Mouse (Mus musculus) subcutaneous adipose tissue, adult 2 months (tissue): ENCODE data around the gene Zc4h2. TPM values are rescaled to one million over a fixed set of nuclear protein-coding genes. Genes with fewer than 3 reads are reported as not detected.

Source experiments
- polyA plus RNA-seq: library from polyadenylated mRNA; depleted of rRNA; stranded (reverse); fragments of >200 nt; gene quantifications from 2 replicates; pipeline ENCODE4 v1.2.3, GENCODE M21; 2012; ENCODE audit warnings: low replicate concordance; rRNA removed

Zc4h2 gene
- 2.0 and 5.1 TPM in 2 replicates for polyA plus RNA-seq

GRCm38 (mm10) chrX:95657804-95658599 lies at the start of gene Zc4h2:
Gene Zc4h2 (minus strand): TSS chrX:95658509.

Other genes with a start within 250 kb of the Zc4h2 start
- 6.3 and 9.1 TPM in 2 replicates for gene Amer1, start 213.6 kb downstream of the Zc4h2 start, polyA plus RNA-seq
- gene Asb12, start 100.5 kb downstream of the Zc4h2 start, polyA plus RNA-seq: 2.6 and 6.2 TPM in 2 replicates
- not detected in 2 replicates for gene Pfn5, start 100.4 kb downstream of the Zc4h2 start, polyA plus RNA-seq
- gene Zc3h12b, start 53.2 kb upstream of the Zc4h2 start, polyA plus RNA-seq: 0.32 and 2.8 TPM in 2 replicates